Mouse (Mus musculus): ENCODE data around the gene Apela.

DNA sequence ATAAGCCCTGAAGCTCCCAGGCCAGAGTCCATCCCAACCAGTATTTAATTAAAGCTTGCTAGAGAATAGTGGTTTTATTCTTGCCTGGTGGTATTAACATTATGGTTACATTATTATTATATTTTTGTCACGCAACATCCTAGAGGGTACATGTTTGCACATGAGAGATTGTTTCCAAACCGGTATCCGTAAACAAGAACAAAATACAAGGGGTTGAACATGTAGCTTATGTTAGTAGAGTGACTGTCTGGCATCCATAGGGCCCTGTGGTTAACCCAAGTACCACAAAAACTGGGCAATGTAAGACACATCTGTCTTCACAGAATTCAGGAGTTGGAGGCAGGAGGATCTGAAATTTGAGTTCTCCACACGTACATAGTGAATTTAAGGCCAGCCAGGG, 29.9 kb upstream of the Apela start:
- TF ChIP-seq CTCF (IDR thresholded peaks at IDR 0.05) (no peak), EP300 (IDR thresholded peaks at IDR 0.05) (no peak)
